Mouse (Mus musculus) activated CD4-positive, CD25-positive, alpha-beta regulatory T cell, adult 4 months (primary cell): Measurements from ENCODE around the gene Patz1. TPM values are rescaled to one million over a fixed set of nuclear protein-coding genes. Genes with fewer than 3 reads are reported as not detected.

ENCODE experiments used
- ATAC-seq: one replicate; pipeline ENCODE4 v1.8.0; 2017
- polyA plus RNA-seq, 2 experiments: library from polyadenylated mRNA; unstranded; fragments of 100-300 nt; shearing (Covaris generic); gene quantifications; one replicate each; pipeline ENCODE4 v1.2.1; 2017

The Patz1 gene
- polyA plus RNA-seq, 2 experiments from 2014 or later = 13.3 to 15.6 TPM

DNA sequence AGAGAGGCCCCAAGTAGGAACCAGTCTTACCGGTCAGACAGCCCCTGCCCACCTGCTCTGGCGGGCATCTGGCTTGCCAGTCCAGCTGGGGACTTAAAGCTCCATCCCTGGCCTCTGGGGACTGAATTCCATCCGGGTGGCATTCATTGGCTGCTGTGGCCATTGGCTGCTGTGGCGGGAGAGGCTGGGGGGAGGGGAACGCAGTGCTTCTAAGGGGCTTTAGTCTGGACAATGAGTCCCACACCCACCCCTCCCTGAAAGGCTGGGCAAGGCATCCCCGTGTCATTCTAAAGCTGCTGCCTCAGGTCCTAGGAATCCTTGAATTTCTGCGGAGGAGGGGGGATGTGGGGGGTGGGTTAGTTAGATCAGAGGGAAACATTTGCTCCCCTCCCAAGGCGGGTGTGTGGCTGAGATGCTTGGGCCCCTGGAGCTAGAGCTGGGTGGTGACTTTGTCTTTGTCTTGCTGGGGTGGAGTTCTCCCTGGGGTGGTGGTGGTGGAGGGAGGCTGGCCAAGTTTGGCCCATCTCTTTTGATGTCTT lies 4.1 kb downstream of the Patz1 start:
- ATAC-seq = no peak

DNA sequence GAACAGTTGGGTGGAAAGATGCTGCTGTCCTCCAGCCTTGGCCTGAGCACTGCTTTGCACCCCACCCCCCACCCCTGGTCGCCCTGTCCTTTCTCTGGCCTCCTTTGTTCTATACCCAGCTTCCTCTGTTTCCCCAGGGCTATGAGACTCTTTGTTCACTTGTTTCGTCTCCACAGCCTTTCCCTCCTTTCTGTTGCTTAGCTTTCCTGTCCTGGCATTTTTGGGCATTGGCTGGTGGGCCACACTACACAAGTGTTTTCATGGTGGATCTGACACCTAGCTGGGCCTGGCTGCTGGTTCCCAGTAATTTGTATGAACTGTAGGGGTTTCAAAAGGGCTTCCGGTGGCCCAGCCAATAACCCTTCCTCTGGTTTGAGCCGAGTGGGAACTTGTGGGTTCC lies 4.7 kb downstream of the Patz1 start:
- ATAC-seq = no peak

GRCm38 (mm10) chr11:3294641-3295040 lies 6.0 kb downstream of the Patz1 start:
- ATAC-seq = no peak

DNA sequence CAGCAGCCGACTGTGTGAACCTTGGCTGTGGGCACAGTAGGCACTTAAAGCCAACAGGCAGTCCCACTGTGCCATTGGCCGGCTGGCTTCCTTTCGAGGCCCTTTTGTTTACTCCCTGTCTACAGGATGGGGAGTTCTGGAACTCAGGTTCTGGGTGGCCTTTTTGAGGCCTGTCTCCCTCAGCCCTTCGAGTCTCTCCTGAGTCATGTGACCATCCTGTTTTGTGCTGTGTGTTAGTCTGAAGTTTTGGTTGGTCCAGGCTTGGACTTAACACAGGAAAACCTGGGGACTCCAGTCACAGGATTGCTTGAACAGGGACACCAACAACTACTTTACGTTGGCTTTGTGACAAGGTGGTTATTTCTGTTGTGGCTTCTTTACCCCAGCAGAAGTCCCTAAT lies 7.4 kb downstream of the Patz1 start:
- ATAC-seq = no peak

- ATAC-seq = no peak
Observed at GRCm38 (mm10) chr11:3297871-3298812, 9.5 kb downstream of the Patz1 start.

DNA sequence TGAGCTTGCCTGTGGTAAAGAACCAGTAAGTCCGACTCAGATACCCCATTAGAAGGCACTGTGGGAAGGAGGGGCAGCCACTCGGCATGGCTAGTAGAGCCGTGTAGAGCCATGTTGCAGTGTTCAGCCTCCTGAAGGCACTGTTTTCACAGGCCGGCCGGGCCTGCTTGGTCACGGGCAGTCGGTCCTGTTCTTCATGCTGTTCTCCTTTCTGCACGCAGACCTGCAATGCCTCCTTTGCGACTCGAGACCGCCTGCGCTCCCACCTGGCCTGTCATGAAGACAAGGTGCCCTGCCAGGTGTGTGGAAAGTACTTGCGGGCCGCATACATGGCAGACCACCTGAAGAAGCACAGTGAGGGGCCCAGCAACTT lies 10.1 kb downstream of the Patz1 start:
- ATAC-seq = no peak

- ATAC-seq = no peak
Observed at GRCm38 (mm10) chr11:3301075-3301474, 12.4 kb downstream of the Patz1 start.

- no peak for ATAC-seq
Observed at GRCm38 (mm10) chr11:3302385-3302784, 13.7 kb downstream of the Patz1 start.

GRCm38 (mm10) chr11:3302792-3303191 lies 14.1 kb downstream of the Patz1 start:
- ATAC-seq = no peak

DNA sequence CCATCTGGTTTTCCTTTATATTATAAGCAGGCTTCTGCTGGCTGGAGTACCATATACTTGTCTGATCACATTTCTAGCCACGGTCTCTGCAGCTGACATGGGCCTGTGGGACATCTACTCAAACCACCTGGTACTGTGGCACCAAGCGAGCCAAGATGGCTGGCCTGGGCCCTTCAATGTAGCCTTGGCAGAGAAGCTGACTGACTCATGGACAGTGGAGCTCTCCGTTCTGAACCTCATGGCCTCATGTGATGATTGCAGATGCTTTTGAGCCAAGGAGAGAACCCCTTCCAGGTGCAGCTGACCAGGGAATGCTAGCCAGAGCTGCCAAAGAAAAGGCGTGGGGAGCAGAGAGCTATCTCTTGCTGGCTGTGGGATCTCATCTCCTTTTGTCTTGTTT lies 17.1 kb downstream of the Patz1 start:
- no peak for ATAC-seq

DNA sequence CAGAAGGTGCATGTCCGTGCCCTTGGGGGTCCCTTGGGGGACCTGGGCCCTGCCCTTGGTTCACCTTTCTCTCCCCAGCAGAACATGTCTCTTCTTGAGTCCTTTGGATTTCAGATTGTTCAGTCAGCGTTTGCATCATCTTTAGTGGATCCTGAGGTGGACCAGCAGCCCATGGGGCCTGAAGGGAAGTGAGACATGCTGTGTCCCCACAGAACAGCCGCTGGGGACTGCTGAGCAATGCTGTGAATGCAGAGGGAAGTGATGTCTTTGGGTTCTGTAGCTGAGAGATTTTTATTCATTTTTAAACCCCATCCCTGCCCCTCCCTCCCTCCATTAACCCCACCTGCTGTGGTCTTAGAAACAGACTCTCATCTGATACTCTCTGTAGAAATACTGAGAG lies 19.2 kb downstream of the Patz1 start:
- no peak for ATAC-seq

GRCm38 (mm10) chr11:3309884-3310283 lies 21.2 kb downstream of the Patz1 start:
- no peak for ATAC-seq

DNA sequence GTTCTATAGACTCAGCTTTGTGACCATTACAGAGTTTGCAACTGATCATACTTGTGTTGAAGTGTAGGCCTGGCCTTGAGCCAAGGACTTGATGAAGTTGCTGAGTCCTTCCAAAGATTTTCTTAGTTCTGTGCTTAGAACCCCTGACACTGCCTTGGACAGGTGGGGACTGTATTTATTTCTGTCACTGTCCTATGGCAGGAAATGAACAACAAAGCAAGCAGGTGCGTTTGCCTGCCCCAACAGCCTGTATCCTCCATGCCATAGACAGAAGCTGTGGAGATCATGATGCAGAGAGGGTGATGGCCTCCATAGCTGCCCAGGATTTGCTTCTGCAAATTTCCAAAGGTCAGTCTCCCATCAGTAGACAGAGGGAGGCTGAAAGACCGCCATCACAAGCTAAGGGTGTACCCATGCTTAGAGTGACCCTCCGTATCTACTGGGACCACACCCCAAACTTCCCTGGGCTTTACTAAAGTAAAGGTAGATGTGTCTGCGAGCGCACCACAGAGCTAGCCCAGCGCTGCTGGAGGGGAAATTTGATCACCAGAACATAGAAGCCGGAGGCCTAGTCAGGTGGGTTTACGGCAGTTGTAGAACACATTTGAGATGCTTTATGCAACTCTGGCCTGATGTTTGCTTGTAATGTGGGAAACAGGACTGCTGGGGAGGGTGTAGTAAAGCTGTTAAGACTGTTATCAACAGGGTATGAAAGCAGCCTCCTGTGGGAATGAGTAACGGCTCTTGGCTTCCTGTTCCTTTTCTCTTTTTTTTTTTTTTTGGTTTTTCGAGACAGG lies 22.3 kb downstream of the Patz1 start:
- no peak for ATAC-seq

DNA sequence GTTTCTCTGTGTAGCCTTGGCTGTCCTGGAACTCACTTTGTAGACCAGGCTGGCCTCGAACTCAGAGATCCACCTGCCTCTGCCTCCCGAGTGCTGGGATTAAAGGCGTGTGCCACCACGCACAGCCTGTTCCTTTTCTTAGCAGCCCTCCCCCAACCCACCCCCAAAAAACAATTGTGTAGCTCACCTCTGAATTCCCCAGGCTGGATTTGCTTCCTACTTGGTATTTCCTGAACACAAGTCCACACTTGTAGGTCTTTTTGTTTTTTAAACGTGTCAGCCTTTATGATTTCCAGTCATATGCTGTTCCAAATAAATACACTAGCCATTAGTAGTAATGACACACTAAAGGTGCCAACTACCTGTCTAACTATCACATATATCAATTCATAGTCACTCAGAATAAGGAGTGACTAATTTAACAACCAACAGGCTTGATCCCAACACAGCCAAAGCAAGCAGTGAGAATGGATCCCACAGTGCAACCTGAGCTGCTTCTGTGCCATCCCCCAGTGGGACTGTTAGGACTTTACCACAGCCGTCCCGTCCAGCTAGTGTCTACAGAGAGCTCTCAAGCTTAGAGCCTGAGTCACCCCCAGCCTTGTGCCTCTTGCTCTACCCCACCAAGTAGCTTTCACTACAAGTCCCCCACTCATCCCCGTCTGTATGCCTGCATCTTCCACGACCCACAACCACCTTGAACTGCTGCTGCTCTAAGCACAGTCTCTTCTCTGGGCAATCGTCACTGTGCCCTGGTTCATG lies 23.1 kb downstream of the Patz1 start:
- no peak for ATAC-seq

- peak; percentile 19 for ATAC-seq
Observed at GRCm38 (mm10) chr11:3313294-3313693, 24.6 kb downstream of the Patz1 start.

DNA sequence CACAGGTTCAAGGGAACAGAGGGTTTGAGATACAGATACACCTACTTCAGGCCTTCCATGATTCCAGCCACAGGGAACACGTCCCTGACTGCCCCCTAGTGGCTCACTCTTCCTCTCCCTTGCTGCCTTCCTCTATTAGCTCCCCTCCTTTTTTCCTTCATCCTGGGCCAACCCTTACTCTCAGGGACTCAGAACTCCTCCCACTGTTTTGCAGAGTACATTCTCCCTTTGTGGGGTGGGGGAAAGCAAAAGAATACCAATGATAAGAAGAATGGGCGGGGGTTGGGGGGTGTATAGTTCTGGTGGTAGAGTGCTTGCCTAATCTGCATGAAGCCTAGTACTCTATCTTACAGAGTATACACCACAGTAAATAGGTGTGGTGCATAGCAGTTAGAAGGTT lies 25.5 kb downstream of the Patz1 start:
- no peak for ATAC-seq

- ATAC-seq = no peak
Observed at GRCm38 (mm10) chr11:3318286-3318685, 29.6 kb downstream of the Patz1 start.

DNA sequence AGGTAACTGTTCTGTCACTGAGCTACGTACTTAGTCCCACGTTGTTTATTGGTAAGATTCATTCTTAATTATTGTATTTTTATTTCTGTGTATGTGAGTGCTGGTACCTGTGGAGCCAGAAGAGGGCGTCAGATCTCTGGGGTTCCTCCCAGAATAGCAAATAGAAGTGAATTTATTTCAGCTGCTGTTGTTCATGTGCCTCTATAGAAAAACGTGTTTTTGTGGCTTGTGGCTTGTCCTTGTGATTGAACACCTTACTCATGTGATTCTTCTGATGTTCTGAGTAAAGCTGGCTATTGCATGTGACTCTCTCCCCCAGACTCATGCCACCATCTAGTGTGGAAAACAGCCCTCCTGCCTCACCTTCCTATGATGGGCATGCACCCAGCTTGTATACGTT lies 39.6 kb downstream of the Patz1 start:
- no peak for ATAC-seq

DNA sequence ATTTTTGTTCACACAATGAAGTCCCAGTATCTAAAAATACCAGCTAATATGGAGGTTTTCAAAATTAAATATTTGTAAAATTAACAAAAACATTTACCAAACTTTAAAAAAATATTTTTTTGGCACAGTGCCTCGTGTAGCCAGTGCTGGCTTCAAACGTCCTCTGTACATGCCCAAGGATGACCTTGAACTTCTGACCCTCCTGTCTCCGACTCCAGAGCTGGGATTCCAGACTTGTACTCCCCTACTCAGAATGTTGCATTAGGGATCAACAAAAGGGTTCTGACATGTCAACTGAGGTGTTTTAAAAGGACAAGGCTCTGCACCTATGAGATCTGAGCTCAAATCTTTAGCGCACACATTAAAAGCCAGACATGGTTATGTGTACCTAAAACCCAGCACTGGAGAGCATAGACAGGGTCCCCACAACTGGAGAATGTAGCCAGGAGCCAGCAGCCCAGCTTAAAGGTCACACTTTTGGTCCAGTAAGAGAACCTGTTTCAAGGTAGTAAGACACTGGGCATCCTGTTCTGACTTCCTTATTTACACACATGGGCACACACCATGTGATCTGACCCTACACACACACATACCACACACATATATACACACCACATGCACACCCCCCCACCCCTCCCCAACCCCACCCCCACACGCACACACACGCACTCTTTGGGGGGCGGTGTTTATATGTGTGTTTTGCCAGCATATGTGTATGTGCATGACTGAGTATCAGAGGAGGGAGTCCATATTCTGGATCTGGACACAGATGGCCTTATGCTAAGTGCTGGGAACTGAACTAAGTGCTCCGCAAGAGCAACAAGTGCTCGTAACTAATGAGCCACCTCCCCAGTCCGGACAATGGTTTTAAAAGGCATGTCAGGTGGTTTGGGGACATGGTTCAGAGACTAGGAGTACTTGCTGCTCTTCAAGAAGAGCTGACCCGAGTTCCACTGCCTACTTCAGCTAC lies 40.4 kb downstream of the Patz1 start:
- no peak for ATAC-seq

- no peak for ATAC-seq
Observed at GRCm38 (mm10) chr11:3329891-3330451, 41.3 kb downstream of the Patz1 start, which contains the start of gene Pik3ip1. Pik3ip1 (plus strand) TSS chr11:3330401.

GRCm38 (mm10) chr11:3330566-3330965 lies 41.9 kb downstream of the Patz1 start:
- ATAC-seq = peak; percentile 5
